Mouse (Mus musculus) kidney, adult 18-20 months (tissue): ENCODE measurements around the gene Acacb.

Source experiments
- DNase-seq: peaks from one replicate; pipeline ENCODE4 v3.0.0; 2021

The Acacb gene

DNA sequence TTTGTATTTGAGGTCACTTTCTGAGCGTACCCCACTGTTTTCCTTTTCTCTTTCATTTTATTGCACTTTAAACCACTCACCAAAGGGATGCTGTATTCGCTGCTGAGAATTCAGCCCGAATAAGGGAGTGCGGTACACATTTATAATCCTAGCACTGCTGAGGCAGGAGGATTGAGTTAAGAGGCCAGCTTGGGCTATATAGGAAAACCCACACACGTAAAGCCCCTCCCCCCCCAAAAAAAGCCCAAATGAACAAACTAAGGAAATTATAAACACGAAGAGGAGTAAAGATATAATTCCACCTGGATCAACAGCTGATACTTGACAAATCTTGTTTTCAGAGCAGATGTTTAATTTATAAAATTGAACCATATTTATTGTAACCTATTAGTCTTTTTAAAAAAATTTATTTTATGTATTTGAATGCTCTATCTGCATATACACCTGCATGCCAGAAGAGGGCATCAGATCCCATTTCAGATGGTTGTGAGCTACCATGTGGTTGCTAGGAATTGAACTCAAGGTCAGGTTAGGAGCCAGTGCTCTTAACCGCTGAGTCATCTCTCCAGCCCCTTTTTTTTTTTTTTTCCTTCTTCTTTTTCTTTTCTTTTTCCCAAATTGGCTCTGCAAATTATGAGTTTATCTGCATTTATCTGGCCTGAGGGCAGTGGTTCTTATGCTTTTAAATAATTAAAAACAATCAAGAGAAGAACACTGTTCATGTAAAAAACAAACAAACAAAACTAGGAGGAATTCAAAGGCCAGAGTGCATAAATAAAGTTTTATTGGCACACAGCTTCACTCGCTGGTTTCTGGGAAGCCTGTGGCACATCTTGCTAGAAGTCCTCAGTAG lies 30.4 kb downstream of the Acacb start:
- DNase-seq: no peak

- DNase-seq: no peak
These were observed 31.8 kb downstream of the Acacb start for GRCm38 (mm10) chr5:114177966-114178719.

DNA sequence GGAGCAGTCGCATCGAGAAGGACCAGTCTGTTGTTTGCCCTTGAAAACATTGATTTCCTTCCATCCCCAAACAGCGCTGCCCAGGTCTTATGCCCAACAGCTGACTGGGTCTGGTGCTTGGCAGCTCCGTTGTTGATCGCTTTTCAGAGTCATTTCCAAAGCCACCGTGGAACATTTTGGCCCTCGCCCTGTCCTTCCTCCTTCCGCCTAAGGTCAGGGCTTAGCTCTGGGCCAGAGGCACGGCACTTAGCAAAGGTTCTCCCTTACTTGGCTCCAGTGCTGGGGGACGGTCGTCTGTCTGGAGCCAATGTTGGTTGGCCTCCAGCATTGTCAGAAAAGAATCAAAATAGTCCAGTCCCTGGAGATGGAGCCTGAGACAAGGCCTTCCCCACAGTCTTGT lies 33.2 kb downstream of the Acacb start:
- peak; percentile 57 for DNase-seq

DNA sequence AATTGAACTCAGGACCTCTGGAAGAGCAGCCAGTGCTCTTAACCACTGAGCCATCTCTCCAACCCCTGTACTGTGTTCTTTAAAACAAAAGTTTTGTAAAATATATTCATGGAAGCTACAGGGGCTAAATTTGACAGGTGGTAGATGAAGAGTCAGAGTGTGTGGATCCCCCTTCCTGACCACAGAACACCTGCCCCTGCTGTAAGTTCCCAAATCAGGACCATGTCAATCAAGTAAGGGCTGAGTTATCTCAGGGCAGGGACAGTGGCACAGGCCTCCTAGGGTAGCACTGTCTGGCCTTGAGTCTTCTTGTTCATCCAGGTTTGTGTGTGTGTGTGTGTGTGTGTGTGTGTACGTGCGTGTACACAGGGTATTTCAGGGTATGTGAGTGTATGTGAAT lies 37.2 kb downstream of the Acacb start:
- no peak for DNase-seq

DNA sequence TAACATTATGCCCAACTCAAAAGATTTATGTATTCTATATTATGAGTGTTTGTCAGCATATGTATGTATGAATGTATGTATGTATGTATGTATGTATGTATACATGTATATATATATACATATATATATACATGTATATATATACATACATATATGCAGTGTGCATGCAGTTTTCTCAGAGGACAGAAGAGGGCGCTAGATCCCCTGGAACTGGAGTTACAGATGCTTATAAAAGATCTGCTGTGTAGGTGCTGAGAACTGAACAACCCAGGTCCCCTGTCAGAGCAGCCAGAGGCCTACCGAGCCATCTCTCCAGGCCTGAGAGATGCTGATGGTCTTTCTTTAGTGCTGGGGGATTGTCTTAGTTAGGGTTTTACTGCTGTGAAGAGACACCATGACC lies 40.8 kb downstream of the Acacb start:
- no peak for DNase-seq

GRCm38 (mm10) chr5:114188900-114189464 lies 42.6 kb downstream of the Acacb start:
- DNase-seq: no peak

- no peak for DNase-seq
These were observed 47.8 kb downstream of the Acacb start for GRCm38 (mm10) chr5:114194161-114194560.

DNA sequence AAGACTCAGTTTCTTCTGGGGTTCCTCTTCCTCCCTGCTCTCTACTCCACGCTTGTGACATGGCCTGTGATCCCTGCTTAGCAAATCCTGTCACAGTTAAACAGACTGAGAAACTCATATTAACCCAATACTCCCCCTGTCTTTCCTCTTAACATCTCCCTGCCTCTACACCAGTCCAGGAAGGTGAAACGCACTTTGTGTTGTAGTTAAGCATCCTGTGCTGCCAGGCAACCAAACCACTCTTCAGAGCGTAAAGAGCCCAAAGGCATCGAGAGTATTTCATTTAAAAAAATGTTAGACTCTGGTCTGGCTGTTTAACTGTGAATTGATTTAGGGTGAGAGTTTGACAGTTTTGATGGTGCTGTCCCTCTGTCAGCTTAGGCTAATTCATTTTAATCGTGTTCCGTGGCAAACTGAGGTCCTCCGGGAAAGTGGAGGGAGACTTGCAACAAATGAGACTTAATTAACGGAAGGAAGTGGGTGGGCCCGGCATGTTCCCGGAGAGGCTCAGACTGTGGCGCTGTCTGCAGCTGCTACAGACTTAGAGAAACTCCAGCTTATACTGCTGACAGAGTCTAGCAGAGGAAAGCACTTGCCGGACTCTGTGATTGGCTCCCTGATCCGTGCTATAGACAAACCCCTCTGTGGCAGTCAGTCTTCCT lies 52.9 kb downstream of the Acacb start:
- no peak for DNase-seq

- no peak for DNase-seq
These were observed 59.8 kb downstream of the Acacb start for GRCm38 (mm10) chr5:114206158-114206557.

DNA sequence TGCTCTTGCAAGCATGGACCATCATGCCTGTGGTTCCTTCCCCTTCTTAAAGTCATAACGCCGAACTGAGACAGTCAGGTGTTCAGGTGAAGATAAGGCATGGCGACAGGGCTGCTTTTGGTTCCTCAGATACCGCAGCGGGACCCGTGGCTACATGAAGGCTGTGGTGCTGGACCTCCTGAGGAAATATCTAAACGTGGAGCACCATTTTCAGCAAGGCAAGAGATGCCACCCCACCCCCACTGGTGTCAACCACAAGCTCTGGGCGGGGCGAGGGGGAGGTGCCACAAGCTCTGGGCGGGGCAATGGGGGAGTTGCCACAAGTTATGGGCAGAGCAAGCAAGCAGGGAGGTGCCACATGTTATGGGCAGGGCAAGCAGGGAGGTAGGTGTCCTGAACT lies 66.8 kb downstream of the Acacb start:
- DNase-seq: no peak

- DNase-seq: no peak
These were observed 72.4 kb downstream of the Acacb start for GRCm38 (mm10) chr5:114218771-114219170.

GRCm38 (mm10) chr5:114226051-114226450 lies 79.7 kb downstream of the Acacb start:
- DNase-seq: no peak

DNA sequence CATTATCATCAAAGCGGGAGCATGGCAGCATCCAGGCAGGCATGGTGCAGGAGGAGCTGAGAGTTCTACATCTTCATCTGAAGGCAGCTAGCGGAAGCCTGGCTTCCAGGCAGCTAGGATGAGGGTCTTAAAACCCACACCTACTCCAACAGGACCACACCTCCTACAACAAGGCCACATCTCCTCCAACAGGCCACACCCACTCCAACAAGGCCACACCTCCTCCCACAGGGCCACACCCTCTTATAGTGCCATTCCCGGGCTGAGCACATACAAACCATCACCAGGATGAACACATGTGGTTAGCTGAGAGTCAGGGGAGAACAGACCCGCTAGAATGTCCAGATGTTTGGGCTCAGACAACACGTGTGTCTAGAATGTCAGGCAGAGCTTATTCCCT lies 82.6 kb downstream of the Acacb start:
- no peak for DNase-seq

DNA sequence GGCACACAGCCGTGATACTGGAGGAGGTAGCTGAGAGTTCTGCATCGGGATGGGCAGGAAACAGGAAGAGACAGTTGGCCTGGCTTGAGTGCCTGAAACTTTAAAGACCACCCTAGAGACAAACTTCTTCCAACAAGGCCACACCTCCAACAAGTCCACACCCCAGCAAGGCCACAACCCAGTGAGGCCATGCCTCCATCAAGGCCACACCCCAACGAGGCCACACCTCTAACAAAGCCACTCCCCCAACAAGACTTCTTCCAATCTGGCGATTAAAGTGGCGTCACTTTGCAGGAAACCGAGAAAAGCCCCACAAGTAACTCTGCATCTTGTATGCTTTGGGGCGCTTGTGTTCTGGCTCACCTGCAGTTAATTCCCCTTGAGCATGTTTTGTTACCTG lies 92.6 kb downstream of the Acacb start:
- no peak for DNase-seq

DNA sequence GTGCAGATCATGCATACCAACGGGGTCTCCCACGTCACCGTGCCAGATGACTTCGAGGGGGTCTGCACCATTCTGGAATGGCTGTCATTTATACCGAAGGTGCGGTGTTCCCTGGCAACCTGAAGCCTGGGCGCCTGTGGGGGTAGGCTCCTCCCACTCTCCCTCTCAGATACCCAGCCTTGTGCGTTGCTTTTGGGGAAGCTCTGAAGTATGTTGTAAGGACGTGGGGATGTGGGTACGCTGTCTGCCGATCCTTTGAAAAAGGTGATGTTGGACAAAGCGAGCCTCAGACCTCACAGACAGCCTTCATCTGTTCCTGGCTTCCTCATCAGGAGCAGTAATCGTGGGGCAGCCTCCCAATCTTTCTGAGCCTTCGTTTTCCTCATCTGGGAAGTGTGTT lies 93.4 kb downstream of the Acacb start:
- no peak for DNase-seq

DNA sequence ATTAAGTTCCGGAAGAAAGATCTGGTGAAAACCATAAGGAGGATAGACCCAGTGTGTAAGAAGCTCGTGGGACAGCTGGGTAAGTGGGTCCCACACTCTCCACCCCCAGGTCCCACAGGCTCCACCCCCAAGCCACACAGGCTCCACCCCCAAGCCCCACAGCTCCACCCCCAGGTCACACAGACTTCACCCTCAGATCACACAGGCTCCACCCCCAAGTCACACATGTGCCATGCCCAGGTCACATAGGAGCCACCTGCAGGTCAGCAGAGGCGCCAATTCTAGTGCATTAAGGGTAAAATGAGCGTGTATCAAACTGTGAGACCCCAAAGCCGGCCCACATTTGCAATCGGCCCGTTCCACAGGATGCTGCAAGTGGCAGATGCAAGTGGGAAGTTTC lies 100.1 kb downstream of the Acacb start:
- no peak for DNase-seq

DNA sequence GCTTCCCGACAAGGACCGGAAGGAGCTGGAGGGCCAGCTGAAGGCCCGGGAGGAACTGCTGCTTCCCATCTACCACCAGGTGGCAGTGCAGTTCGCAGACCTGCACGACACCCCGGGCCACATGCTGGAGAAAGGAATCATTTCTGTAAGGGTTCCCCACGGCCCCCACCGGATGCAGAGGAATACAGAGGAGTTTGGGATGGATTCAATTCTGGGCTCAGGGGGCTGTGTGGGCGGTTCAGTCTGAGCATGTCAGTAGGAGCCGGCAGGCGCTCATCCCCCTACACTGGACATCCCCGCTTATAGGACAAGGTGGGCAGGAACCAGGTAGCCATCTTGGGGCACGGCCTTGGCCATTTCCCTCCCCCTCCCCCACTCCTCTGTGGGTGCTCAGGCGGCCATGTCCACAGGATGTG lies 101.8 kb downstream of the Acacb start:
- DNase-seq: peak; percentile 62

GRCm38 (mm10) chr5:114259495-114259894 lies 113.2 kb downstream of the Acacb start:
- DNase-seq: no peak

DNA sequence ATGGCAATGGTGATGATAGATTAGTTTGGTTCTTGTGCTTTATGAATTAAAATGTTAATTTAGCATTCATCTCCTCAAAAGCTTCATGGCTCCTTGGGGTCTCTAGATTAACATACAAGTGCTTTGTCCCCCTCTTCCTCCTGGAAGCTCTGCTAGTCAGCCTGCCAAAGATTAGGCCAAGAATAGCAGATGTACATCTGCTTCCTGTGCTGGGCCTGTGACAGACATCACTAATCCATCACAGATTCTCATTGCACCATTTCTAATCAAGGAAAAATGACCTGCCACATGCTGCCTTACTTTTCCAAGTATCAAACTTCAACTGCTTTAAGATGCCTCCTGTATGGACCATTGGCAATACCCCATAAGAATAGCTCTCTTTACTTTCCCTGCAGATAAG lies 115.2 kb downstream of the Acacb start:
- no peak for DNase-seq

DNA sequence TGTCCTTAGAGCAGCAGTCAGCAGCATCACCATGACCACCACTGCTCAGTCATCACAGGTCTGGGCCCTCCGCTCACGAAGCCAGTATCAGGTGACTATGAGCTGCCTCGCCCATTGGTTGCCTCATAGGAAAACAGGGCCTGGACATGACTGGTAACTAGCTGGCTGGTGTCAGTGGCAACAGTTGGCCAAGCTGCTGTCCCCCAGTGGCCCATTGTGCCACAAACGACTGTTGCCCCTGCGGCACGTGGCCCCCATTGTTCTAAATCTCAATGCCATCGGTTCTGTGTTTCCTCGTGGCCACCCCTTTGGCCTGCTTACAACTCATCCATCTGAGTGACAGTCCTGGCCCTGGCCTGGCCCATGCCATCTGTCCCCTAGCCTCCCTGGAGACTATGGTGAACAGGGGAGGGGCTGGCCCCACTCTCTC lies 117.7 kb downstream of the Acacb start:
- no peak for DNase-seq

DNA sequence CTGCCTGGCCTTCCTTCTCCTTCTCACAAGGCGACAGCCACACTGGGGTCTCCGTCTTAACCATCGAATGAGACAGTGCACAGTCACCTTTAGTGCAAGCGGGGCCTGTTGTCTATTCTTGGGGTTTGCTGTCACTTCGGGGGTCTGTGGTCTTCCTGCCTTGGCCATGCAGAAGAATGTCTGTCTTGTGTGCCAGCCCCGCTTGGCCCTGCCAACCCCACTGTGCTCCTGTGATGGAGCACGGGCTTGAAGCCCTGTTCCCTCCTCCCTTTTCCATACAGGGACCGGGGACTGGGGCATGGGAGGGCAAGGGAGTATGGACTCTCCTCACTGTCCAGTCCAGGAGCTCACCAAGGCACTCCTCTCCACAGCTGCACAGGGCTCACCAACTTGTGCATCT lies 118.5 kb downstream of the Acacb start:
- no peak for DNase-seq

DNA sequence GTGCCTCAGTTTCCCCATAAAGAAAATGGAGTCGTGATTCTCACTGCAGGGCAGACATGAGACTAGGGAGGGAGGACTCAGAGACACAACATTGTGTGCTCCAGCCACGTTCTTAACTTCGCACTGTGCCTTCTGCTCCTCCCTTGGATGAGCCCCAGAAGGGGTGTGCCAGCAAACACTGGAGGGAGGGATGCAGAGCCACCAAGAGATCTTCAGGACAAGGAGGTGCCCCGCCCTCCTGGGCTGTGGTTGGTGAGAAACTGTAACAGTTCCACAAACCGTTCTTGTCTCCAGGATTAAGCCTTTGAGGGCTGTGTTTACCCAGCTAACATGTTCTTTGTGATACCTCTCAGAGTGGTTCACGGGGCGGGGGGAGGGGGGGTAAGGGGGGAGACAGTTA lies 122.3 kb downstream of the Acacb start:
- DNase-seq: no peak

- DNase-seq: no peak
These were observed 123.2 kb downstream of the Acacb start for GRCm38 (mm10) chr5:114269499-114269898.
